Mouse (Mus musculus) olfactory bulb, adult 2 months (tissue): ENCODE data around the gene Nol9.

Experiments
- CTCF ChIP-seq: fragments of 200-500 bp; IDR thresholded peaks from 2 replicates; pipeline ENCODE4 v1.5.1; 2012; ENCODE audit warnings: low read depth, mild to moderate bottlenecking, low read length, moderate library complexity; ENCODE audit not compliant: insufficient read depth
- POLR2A ChIP-seq: fragments of 200-500 bp; IDR thresholded peaks from 2 replicates; pipeline ENCODE4 v1.6.1; 2012; ENCODE audit warnings: mild to moderate bottlenecking, low read depth, low read length, moderate library complexity; ENCODE audit not compliant: insufficient read depth

- TF ChIP-seq POLR2A (no peak), CTCF (no peak)
These were observed 716 bp upstream of the Nol9 start, which contains the start of gene Tas1r1 for GRCm38 (mm10) chr4:152038225-152038984.
